Comparison of ENCODE assay signal across 28 mouse cellular contexts in genomic region chr17:48457971-48458653, GRCm38 (mm10). TPM values are rescaled to one million over a fixed set of nuclear protein-coding genes. Genes with fewer than 3 reads are reported as not detected.
DNase-seq lines count a peak whose midpoint lies in the region; ATAC-seq and TF ChIP-seq lines count a peak whose summit lies in the region.
"Had no signal": no experiment of that assay in that cellular context is flagged by ENCODE, and none has a peak within 500 bp of the region (broad histone marks: within the 10 kb centered on the region; RNA-seq: fewer than 3 reads in every experiment).

No protein-coding gene starts in this region.

- WGBS in liver, embryonic 13.5 days (ENCODE audit: insufficient replicate concordance): 46% methylated on average over 13 of the region's 13 CpGs
- 36% methylated on average over 13 of the region's 13 CpGs for WGBS in liver, postnatal 0 days (ENCODE audit: insufficient replicate concordance)
- WGBS in stomach, embryonic 15.5 days: 56% methylated on average over 13 of the region's 13 CpGs
- WGBS in lung, adult 2 months: 48% methylated on average over 13 of the region's 13 CpGs

- no peak for TF ChIP-seq EP300 in liver, postnatal 0 days (IDR thresholded peaks at IDR 0.05; ENCODE audit: low read depth)

- H3K9me3 ChIP-seq in liver, embryonic 13.5 days (replicated peaks): no peaks in the 10 kb centered on the region
- no peaks in the 10 kb centered on the region for H3K9me3 ChIP-seq in liver, postnatal 0 days (ENCODE audit: low read length)
- no peaks in the 10 kb centered on the region for H3K9me3 ChIP-seq in stomach, embryonic 15.5 days
- H3K9me3 ChIP-seq: embryonic facial prominence, embryonic 10.5 days; forebrain, embryonic 12.5 days; heart, embryonic 13.5 days had no signal

- DNase-seq in liver, embryonic 13.5 days: no peak
- DNase-seq in liver, postnatal 0 days: no peak
- DNase-seq in adrenal gland, adult 18-20 months (ENCODE audit: low spot score in 2 of 2): no peak
- no peak for DNase-seq in testis, postnatal 14 days (ENCODE audit: low spot score)
- DNase-seq in lung, adult 2 months: no peak
- DNase-seq: adrenal gland, postnatal 36 days; cerebellum, adult 11-12 months; cerebellum, postnatal 36 days; heart, adult 18-20 months; kidney, adult 9 months; kidney, postnatal 25 days; left cerebral cortex, postnatal 4 days; liver; retina, postnatal 1 day; thymus, postnatal 25 days had no signal

- H3K4me2 ChIP-seq in liver, embryonic 13.5 days: peak overlapping the region; percentile 17; the same call in 1 of the 2 replicates
- no peak overlapping the region for H3K4me2 ChIP-seq in liver, postnatal 0 days (ENCODE audit: low read depth, low read length)
- H3K4me2 ChIP-seq in stomach, embryonic 15.5 days: peak overlapping the region; percentile 29
- H3K4me2 ChIP-seq: forebrain, embryonic 12.5 days; heart, embryonic 13.5 days; hindbrain, embryonic 14.5 days had no signal

- no peak for ATAC-seq in liver, embryonic 13.5 days (ENCODE audit: low read depth)
- no peak for ATAC-seq in liver, postnatal 0 days
- peak; percentile 62 for ATAC-seq in common myeloid progenitor, adult 5-6 weeks (replicated peaks; ENCODE audit: low read depth, poor library complexity, severe bottlenecking)
- peak; percentile 79 for ATAC-seq in megakaryocyte, adult 5-6 weeks (ENCODE audit: poor library complexity, severe bottlenecking)
- peak; percentile 32; the same call in 1 of the 2 replicates for ATAC-seq in stomach, embryonic 15.5 days (ENCODE audit: insufficient read depth, low FRiP score, low read depth)
- ATAC-seq: CD4-positive, CD25-positive, alpha-beta regulatory T cell, adult 4 months; lung, postnatal 0 days had no signal

- H3K27me3 ChIP-seq in liver, embryonic 13.5 days: no peaks in the 10 kb centered on the region
- no peaks in the 10 kb centered on the region for H3K27me3 ChIP-seq in liver, postnatal 0 days (ENCODE audit: insufficient read depth, low read length)
- no peaks in the 10 kb centered on the region for H3K27me3 ChIP-seq in stomach, embryonic 15.5 days (replicated peaks)
- H3K27me3 ChIP-seq: forebrain, embryonic 12.5 days; heart, embryonic 13.5 days had no signal

- 0 out of 2 replicates have a peak overlapping the region, but pooled peaks have one; percentile 17 for H3K9ac ChIP-seq in liver, embryonic 13.5 days
- no peak overlapping the region for H3K9ac ChIP-seq in liver, postnatal 0 days (replicated peaks)
- no peak overlapping the region for H3K9ac ChIP-seq in stomach, embryonic 15.5 days
- H3K9ac ChIP-seq: forebrain, embryonic 12.5 days; heart, embryonic 13.5 days; hindbrain, embryonic 14.5 days had no signal

- H3K4me3 ChIP-seq in liver, embryonic 13.5 days (replicated peaks): no peak overlapping the region
- H3K4me3 ChIP-seq in liver, postnatal 0 days (ENCODE audit: low read depth, low read length): no peak overlapping the region
- no peak overlapping the region for H3K4me3 ChIP-seq in stomach, embryonic 15.5 days (replicated peaks)
- H3K4me3 ChIP-seq in lung, adult 2 months (replicated peaks; ENCODE audit: extremely low read depth, low read depth, low read length): no peak overlapping the region
- H3K4me3 ChIP-seq: embryonic facial prominence, embryonic 10.5 days; forebrain, embryonic 12.5 days; heart, embryonic 13.5 days had no signal

- H3K4me1 ChIP-seq in liver, embryonic 13.5 days (replicated peaks): peaks cover 62% of the 10 kb centered on the region
- peaks cover 10% of the 10 kb centered on the region for H3K4me1 ChIP-seq in liver, postnatal 0 days (ENCODE audit: insufficient read depth)
- H3K4me1 ChIP-seq in stomach, embryonic 15.5 days: 0 out of 2 replicates have a peak, but pooled peaks cover 3% of the 10 kb centered on the region
- H3K4me1 ChIP-seq in lung, adult 2 months (ENCODE audit: control insufficient read depth, insufficient read depth, low read length): no peaks in the 10 kb centered on the region
- H3K4me1 ChIP-seq: forebrain, embryonic 12.5 days; heart, embryonic 13.5 days had no signal

- TF ChIP-seq CTCF in liver, postnatal 0 days (IDR thresholded peaks at IDR 0.05; ENCODE audit: low read depth): no peak
- no peak for TF ChIP-seq CTCF in lung, adult 2 months (IDR thresholded peaks at IDR 0.05; ENCODE audit: insufficient read depth, low read length)

- TF ChIP-seq POLR2A in lung, adult 2 months (IDR thresholded peaks at IDR 0.05; ENCODE audit: borderline replicate concordance, extremely low read depth, low read depth, low read length): no peak

- H3K27ac ChIP-seq in liver, embryonic 13.5 days: no peak overlapping the region
- no peak overlapping the region for H3K27ac ChIP-seq in liver, postnatal 0 days (ENCODE audit: low read depth)
- peak overlapping the region; percentile 61 for H3K27ac ChIP-seq in stomach, embryonic 15.5 days
- H3K27ac ChIP-seq: embryonic facial prominence, embryonic 10.5 days; forebrain, embryonic 12.5 days; heart, embryonic 13.5 days; hindbrain, embryonic 14.5 days had no signal

- H3K36me3 ChIP-seq in liver, embryonic 13.5 days: no peaks in the 10 kb centered on the region
- H3K36me3 ChIP-seq in liver, postnatal 0 days (replicated peaks; ENCODE audit: insufficient read depth, low read length): no peaks in the 10 kb centered on the region
- H3K36me3 ChIP-seq in stomach, embryonic 15.5 days: no peaks in the 10 kb centered on the region
- H3K36me3 ChIP-seq: embryonic facial prominence, embryonic 10.5 days; forebrain, embryonic 12.5 days; heart, embryonic 13.5 days had no signal

RNA-seq across cellular contexts. Expression of gene Unc5cl, which starts 3.4 kb away (rescaled TPM):
- polyA plus RNA-seq in liver, embryonic 13.5 days (2015; fragmentation: Nextera tagmentation; extraction: Ambion mirVana): 3.5 and 4.4 TPM in 2 replicates
- polyA plus RNA-seq in liver, postnatal 0 days (2015; fragmentation: Nextera tagmentation; extraction: Ambion mirVana): 0.68 and 0.92 TPM in 2 replicates
- 2.1 and 2.2 TPM in 2 replicates for total RNA-seq in common myeloid progenitor, adult 5-6 weeks (2017)
- total RNA-seq in megakaryocyte, adult 5-6 weeks (2015): 0.38 TPM in 1 of 2 replicates, not detected in the other
- 0.37 and 0.40 TPM in 2 replicates for total RNA-seq in megakaryocyte, adult 5-6 weeks (2017)
- polyA plus RNA-seq in stomach, embryonic 15.5 days (2015; fragmentation: Nextera tagmentation; extraction: Ambion mirVana): 14.3 and 16.8 TPM in 2 replicates
- total RNA-seq in adrenal gland, adult 18-20 months (2021): under 1 TPM in 1 of 2 experiments, not detected in 1; 0.19 TPM
- polyA plus RNA-seq in lung, adult 2 months (2012; rRNA removed): 0.85 and 1.1 TPM in 2 replicates
- total RNA-seq: adrenal gland, postnatal 36 days; gastrocnemius, adult 8-10 months had no signal

RNA-seq across cellular contexts. Expression of gene Tspo2, which starts 6.8 kb away (rescaled TPM):
- polyA plus RNA-seq in liver, embryonic 13.5 days (2015; fragmentation: Nextera tagmentation; extraction: Ambion mirVana): 134 and 152 TPM in 2 replicates
- polyA plus RNA-seq in liver, postnatal 0 days (2015; fragmentation: Nextera tagmentation; extraction: Ambion mirVana): 61.1 and 65.2 TPM in 2 replicates
- 28.4 and 29.1 TPM in 2 replicates for total RNA-seq in common myeloid progenitor, adult 5-6 weeks (2017)
- 3.2 and 5.3 TPM in 2 replicates for total RNA-seq in megakaryocyte, adult 5-6 weeks (2015)
- total RNA-seq in megakaryocyte, adult 5-6 weeks (2017): 4.4 and 14.3 TPM in 2 replicates
- 6.8 and 13.6 TPM in 2 replicates for polyA plus RNA-seq in stomach, embryonic 15.5 days (2015; fragmentation: Nextera tagmentation; extraction: Ambion mirVana)
- total RNA-seq in adrenal gland, adult 18-20 months (2021): not detected
- polyA plus RNA-seq in lung, adult 2 months (2012; rRNA removed): 0.24 and 1.3 TPM in 2 replicates
- total RNA-seq: adrenal gland, postnatal 36 days; ES-E14; gastrocnemius, adult 8-10 months; left cerebral cortex, adult 18-20 months had no signal
- polyA plus RNA-seq: CD4-positive, CD25-positive, alpha-beta regulatory T cell, adult 4 months had no signal

RNA-seq across cellular contexts. Expression of gene Apobec2, which starts 25.4 kb away (rescaled TPM):
- 1.2 TPM in 2 replicates for polyA plus RNA-seq in liver, embryonic 13.5 days (2015; fragmentation: Nextera tagmentation; extraction: Ambion mirVana)
- 0.25 and 3.6 TPM in 2 replicates for polyA plus RNA-seq in liver, postnatal 0 days (2015; fragmentation: Nextera tagmentation; extraction: Ambion mirVana)
- total RNA-seq in common myeloid progenitor, adult 5-6 weeks (2017): 0.05 and 1.4 TPM in 2 replicates
- 0.45 TPM in 1 of 2 replicates, not detected in the other for total RNA-seq in megakaryocyte, adult 5-6 weeks (2015)
- 0.20 TPM in 1 of 2 replicates, not detected in the other for total RNA-seq in megakaryocyte, adult 5-6 weeks (2017)
- polyA plus RNA-seq in stomach, embryonic 15.5 days (2015; fragmentation: Nextera tagmentation; extraction: Ambion mirVana): 4.4 and 5.2 TPM in 2 replicates
- total RNA-seq in adrenal gland, adult 18-20 months (2021): 1 to 10 TPM; 1.5 to 2.0 TPM
- polyA plus RNA-seq in lung, adult 2 months (2012; rRNA removed): 1.7 and 39.9 TPM in 2 replicates
- total RNA-seq: left cerebral cortex, adult 18-20 months; megakaryocyte-erythroid progenitor cell, adult 5-6 weeks had no signal

RNA-seq across cellular contexts. Expression of gene Oard1, which starts 48.3 kb away (rescaled TPM):
- 58.9 and 61.8 TPM in 2 replicates for polyA plus RNA-seq in liver, embryonic 13.5 days (2015; fragmentation: Nextera tagmentation; extraction: Ambion mirVana)
- polyA plus RNA-seq in liver, postnatal 0 days (2015; fragmentation: Nextera tagmentation; extraction: Ambion mirVana): 29.7 and 30.1 TPM in 2 replicates
- 58.8 and 59.1 TPM in 2 replicates for total RNA-seq in common myeloid progenitor, adult 5-6 weeks (2017)
- total RNA-seq in megakaryocyte, adult 5-6 weeks (2015): 40.3 and 42.5 TPM in 2 replicates
- 52.8 and 53.3 TPM in 2 replicates for total RNA-seq in megakaryocyte, adult 5-6 weeks (2017)
- 61.1 and 68.7 TPM in 2 replicates for polyA plus RNA-seq in stomach, embryonic 15.5 days (2015; fragmentation: Nextera tagmentation; extraction: Ambion mirVana)
- total RNA-seq in adrenal gland, adult 18-20 months (2021): 10 to 100 TPM; 17.5 to 19.5 TPM
- 6.7 and 11.9 TPM in 2 replicates for polyA plus RNA-seq in lung, adult 2 months (2012; rRNA removed)

RNA-seq across cellular contexts. Expression of gene Nfya, which starts 48.4 kb away (rescaled TPM):
- 7.2 and 9.7 TPM in 2 replicates for polyA plus RNA-seq in liver, embryonic 13.5 days (2015; fragmentation: Nextera tagmentation; extraction: Ambion mirVana)
- polyA plus RNA-seq in liver, postnatal 0 days (2015; fragmentation: Nextera tagmentation; extraction: Ambion mirVana): 3.2 and 3.7 TPM in 2 replicates
- total RNA-seq in common myeloid progenitor, adult 5-6 weeks (2017): 77.6 and 92.6 TPM in 2 replicates
- 83.3 and 85.2 TPM in 2 replicates for total RNA-seq in megakaryocyte, adult 5-6 weeks (2015)
- total RNA-seq in megakaryocyte, adult 5-6 weeks (2017): 32.8 and 47.1 TPM in 2 replicates
- polyA plus RNA-seq in stomach, embryonic 15.5 days (2015; fragmentation: Nextera tagmentation; extraction: Ambion mirVana): 11.4 and 12.3 TPM in 2 replicates
- 10 to 100 TPM; 35.5 to 36.5 TPM for total RNA-seq in adrenal gland, adult 18-20 months (2021)
- polyA plus RNA-seq in lung, adult 2 months (2012; rRNA removed): 64.4 and 82.6 TPM in 2 replicates

Comparison
In these comparisons a context has a peak if more than half of its experiments do, and no peak if none do; other contexts are left out.
1. ATAC-seq: peak in common myeloid progenitor, adult 5-6 weeks (single experiment), megakaryocyte, adult 5-6 weeks (single experiment) and stomach, embryonic 15.5 days (single experiment); none in liver, embryonic 13.5 days (single experiment) and liver, postnatal 0 days (single experiment).